Mouse (Mus musculus): ENCODE data around the gene Ctnna3.

- no peak for TF ChIP-seq CTCF (IDR thresholded peaks at IDR 0.05; ENCODE audit: low read depth)
- no peak for TF ChIP-seq EP300 (IDR thresholded peaks at IDR 0.05; ENCODE audit: low read depth)
Observed at GRCm38 (mm10) chr10:63985576-63985975, 555.7 kb downstream of the Ctnna3 start.
